Mouse (Mus musculus) kidney, adult 8-10 months (tissue): ENCODE data around the gene Epb41l1.
"Not testable (repeated sequence)": the region's sequence is repeated elsewhere in the genome, so short reads cannot be mapped to it uniquely, and the experiment has no call there.

ENCODE experiments used
- DNase-seq, 2 experiments: peaks; one replicate each; pipeline ENCODE4 v3.0.0; 2022

The Epb41l1 gene

GRCm38 (mm10) chr2:156420694-156421380 is at the start of gene Epb41l1:
Gene Epb41l1, plus strand, starts transcription at chr2:156420909.
- peak; percentile 63 to 65 for DNase-seq

GRCm38 (mm10) chr2:156376956-156377355 is 43.8 kb upstream of the Epb41l1 start:
- no peak for DNase-seq

DNA sequence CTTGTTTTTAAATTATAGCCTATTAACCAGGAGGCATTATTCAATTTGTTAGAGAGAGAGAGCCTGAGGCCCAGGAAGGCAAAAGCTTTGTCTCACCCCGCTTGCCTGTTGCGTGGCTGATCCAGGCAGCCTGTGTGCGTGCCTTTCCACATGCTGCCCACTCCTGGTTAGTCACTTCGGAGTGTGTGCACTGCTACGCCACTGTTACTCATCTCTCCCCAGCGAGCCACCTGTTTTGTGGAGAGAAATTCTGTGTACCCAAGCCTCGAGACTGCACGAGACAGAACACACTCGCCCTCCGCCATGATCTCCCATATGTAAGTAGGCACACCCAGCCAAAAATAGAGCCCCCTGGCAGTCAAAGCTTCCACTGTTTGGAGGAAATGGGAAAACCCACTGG is 40.8 kb upstream of the Epb41l1 start:
- no peak for DNase-seq

GRCm38 (mm10) chr2:156381350-156381749 is 39.4 kb upstream of the Epb41l1 start:
- no peak for DNase-seq

GRCm38 (mm10) chr2:156392461-156393154 is 28.1 kb upstream of the Epb41l1 start:
- peak; percentile 66 to 75 for DNase-seq

DNA sequence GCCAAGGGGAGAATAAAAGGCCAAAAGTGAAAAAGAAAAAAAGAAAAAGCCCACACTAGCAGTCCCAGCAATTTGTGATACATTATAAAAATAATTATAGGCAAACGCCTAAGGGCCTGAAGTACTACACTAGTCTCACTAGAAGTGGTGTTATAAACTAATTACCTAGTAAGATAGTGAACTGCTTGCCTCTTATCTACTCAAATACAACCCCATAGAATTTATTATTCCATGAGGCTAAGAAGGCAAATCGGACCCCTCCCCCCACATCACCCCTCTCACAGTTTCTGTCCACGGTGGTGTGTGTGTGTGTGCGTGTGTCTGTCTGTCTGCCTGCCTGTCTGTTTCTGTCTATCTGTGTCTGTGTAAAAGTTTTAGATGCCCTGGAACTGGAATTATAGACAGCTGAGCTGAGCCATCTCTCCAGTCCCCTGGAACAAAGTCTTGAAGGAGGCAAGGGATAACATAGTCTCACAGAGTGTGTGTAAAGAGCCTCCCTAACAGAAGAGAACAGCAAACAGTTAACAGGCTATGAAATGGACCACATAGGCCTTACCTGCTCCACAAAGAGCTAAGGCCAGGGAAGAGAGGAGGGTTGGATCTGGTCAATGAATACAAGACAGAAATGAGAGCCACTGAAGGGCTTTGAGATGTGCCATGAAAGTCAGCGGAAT is 27.4 kb upstream of the Epb41l1 start:
- no peak for DNase-seq

- DNase-seq = no peak
Measured at GRCm38 (mm10) chr2:156394282-156394681, 26.4 kb upstream of the Epb41l1 start.

DNA sequence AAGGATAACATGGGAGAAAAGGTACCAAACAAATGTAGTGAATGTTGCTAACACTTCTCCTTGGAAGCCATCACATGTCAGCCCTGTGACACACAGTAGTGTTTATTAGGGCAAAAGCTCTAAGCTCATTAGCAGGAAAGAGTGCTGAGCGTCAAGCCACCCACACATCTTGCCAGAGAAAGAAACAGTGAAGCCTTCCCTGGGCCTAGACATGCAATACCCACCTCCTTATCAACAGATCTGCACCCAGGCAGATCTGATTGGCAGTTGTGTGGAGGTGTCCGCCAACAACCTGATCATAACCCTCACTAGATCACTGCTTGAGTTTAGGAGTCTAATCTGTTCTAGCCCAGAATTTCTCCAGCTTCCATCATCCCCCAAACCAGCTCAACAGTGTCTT is 24.6 kb upstream of the Epb41l1 start:
- DNase-seq = no peak

DNA sequence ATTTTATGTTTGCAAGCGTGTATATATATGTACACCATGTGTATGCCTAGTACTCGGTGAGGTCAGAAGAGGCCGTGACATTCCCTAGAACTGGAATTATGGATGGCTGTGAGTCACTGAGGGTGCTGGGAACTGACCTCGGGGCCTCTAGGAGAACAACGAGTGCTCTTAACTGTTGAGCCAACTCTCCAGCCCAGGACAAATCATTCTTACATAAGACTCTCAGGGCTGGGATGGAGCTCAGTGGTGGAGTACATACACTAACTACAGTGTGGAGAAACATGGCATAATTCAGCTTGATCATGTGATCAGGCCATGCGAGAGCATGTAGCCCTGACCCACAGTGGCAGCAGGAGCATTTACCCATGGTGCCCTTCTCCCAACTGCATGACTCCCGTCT is 22.7 kb upstream of the Epb41l1 start:
- DNase-seq = no peak

DNA sequence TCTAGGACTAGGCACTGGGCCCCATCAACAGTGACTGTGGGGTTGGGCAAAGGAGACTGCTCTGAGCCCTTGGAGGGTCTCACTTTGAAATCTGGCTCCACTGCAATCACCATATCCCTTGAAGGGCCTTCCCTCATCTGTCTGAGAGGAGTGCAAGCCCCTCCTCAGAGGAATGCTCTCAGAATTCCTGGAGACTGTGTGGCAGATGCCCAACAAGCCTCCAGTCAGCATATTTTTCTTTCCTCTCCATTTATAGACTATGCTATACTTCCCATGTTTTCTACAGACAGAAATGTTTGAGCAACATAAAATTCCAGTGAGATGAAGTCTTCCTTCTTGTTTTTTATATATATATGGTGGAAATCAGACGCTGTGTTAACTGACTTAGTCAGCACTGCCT is 21.2 kb upstream of the Epb41l1 start:
- no peak for DNase-seq

- DNase-seq = peak in 1 of 2 experiments; percentile 29
Measured at GRCm38 (mm10) chr2:156401331-156401730, 19.4 kb upstream of the Epb41l1 start.

DNA sequence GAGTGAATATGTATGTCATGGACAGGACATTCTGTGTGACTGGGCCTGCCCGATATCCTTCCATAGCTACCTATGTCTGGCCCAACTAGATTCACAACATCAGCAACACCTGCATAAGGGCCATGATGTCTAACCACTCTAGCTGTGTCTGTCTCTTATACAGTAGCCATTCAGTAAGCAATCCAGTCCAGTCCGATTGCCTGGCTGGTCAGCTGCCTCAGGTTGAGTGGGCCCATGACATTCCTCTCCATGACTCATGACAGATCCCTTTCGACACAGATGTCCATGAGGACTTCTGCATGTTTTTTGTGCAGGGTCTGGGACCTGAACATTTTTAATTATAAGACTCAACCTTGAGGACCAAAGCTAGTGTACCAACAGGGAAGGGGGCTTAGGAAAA is 18.7 kb upstream of the Epb41l1 start:
- DNase-seq = no peak

DNA sequence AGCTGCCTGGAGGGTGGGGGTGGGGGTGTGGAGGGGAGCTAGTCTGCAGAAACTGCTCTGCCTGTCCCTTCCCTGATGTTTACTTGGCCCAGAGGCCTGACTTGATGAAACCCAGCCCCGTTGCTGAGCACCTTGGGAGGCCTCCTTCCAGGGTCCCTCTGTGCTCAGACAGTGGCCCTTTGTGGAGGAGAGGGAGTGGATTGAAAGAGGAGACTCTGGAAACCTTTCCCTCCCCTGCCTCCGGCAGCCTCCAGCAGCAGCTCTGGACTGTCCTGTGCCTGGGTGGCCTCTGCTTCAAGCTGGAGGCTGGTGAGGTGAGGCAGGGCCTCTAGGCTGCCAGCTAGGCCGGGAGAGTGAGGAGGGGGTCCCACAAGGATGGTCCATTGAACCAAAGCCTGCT is 13.7 kb upstream of the Epb41l1 start:
- DNase-seq = no peak

GRCm38 (mm10) chr2:156408168-156408567 is 12.5 kb upstream of the Epb41l1 start:
- DNase-seq = no peak

DNA sequence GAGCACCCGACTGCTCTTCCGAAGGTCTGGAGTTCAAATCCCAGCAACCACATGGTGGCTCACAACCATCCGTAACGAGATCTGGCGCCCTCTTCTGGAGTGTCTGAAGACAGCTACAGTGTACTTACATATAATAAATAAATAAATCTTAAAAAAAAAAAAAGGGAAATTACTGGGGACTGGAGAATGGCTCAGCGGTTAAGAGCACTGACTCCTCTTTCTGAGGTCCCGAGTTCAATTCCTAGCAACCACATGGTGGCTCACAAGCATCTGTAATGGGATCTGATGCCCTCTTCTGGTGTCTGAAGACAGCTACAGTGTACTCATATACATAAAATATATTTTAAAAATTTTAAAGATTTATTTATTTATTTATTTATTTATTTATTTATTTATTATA is 9.4 kb upstream of the Epb41l1 start:
- not testable (repeated sequence) for DNase-seq

DNA sequence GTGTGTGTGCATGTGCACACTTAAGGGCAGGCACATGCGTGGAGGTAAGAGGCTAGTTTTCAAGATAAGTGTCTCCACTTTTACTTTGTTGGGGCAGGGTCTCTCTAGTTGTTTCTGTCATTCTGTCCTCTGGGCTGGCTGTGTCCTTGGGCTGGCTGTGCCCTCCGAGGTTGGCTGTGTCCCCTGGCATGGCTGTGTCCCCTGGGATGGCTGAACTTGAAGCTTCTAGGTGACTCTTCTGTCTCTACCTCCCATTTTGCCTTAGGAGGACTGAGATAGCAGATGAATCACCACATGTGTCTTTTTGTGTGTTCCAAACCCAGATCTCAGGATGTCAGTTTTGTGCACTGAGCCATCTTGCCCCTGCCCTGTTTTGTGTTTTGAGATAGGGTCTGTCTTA is 5.7 kb upstream of the Epb41l1 start:
- DNase-seq = no peak

DNA sequence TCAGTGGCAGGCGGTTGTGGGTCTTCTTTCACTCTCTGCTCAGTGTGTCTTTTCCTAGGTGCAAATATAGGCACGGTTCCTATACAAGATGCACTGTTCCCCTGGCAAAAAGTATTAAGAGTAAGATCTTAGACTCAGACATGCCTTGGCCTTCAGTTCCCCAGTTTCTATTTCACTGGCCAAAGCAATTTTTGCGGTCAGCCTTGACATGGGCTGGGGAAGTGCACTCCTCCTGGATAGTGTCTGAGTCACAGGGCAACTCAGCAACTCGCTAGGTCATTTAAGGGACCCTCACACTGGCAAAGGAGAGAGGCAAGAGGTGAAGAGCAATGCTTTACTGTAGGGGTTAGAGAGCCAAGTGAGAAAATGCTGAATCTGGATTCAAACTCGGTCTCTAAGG is 5.0 kb upstream of the Epb41l1 start:
- no peak for DNase-seq

GRCm38 (mm10) chr2:156417194-156417593 is 3.5 kb upstream of the Epb41l1 start:
- DNase-seq = no peak

DNA sequence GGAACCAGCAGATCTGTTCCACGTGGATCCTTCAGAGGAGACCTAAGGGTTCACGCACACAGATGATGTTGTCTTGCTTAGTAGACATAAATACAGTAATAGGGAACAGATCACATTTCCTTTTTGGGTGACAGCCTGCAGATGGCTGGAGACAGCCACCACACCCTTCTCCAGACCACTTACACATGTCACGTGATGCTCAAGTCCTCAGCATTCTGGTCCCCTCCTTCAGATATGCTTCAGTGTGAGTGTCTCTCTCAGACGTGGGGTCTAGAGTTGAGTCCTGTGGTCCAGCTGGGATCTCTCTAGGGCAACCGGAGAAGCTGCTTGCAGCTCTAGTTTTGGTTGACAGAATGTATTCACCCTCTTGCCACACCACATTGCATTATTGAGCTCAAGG is 2.2 kb upstream of the Epb41l1 start:
- DNase-seq = no peak

- no peak for DNase-seq
Measured at GRCm38 (mm10) chr2:156420327-156420693, 399 bp upstream of the Epb41l1 start.

GRCm38 (mm10) chr2:156421381-156422110 is 837 bp downstream of the Epb41l1 start:
- peak in 1 of 2 experiments; percentile 37 for DNase-seq

- no peak for DNase-seq
Measured at GRCm38 (mm10) chr2:156422631-156423030, 1.9 kb downstream of the Epb41l1 start.

DNA sequence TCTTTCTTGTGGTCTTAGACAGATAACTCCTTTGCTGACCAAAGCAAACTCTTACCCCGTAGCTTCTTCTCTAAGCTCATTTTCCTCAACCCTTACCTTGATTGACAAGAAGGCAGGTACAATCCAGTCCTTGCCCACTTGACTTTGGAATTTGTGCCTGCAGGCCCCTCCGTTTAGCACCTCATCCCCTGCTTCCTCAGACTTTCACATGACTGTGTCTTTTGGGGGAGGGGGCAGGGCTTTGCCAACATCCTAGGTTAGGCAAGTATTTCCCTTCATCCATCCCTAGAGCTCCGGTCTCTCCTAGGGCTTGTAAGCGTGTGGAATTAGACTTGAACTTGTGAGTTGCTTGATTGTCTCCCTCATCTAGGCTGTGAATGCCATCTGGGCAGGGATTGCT is 3.0 kb downstream of the Epb41l1 start:
- DNase-seq = no peak
